Comparison of ENCODE assay signal across 16 mouse cellular contexts in the genomic region with DNA sequence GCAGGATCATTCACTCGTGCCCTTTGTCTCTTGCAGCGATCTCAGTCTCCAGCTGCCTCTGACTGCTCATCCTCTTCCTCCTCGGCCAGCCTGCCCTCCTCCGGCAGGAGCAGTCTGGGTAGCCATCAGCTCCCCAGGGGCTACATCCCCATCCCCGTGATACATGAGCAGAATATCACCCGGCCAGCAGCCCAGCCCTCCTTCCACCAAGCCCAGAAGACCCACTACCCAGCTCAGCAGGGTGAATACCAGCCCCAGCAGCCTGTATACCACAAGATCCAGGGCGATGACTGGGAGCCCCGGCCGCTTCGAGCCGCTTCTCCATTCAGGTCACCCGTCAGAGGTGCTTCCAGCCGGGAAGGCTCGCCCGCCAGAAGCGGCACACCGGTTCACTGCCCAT. TPM values are rescaled to one million over a fixed set of nuclear protein-coding genes. Genes with fewer than 3 reads are reported as not detected.
DNase-seq lines count a peak whose midpoint lies in the region; ATAC-seq lines count a peak whose summit lies in the region.
"Had no signal": no experiment of that assay in that cellular context is flagged by ENCODE, and none has a peak within 500 bp of the region (broad histone marks: within the 10 kb centered on the region; RNA-seq: fewer than 3 reads in every experiment).

No protein-coding gene starts in this region.

- peaks cover 61% of the 10 kb centered on the region for H3K4me1 ChIP-seq in heart, embryonic 11.5 days (ENCODE audit: control insufficient read depth, insufficient read depth, low read length)
- H3K4me1 ChIP-seq in limb, embryonic 15.5 days, result peaks cover 18% of the 10 kb centered on the region
- H3K4me1 ChIP-seq in limb, embryonic 10.5 days, result peaks cover 16% of the 10 kb centered on the region
- H3K4me1 ChIP-seq in brown adipose tissue, adult 24 weeks (ENCODE audit: control insufficient read depth, insufficient read depth, insufficient read length, low read length), result peaks cover 52% of the 10 kb centered on the region
- peaks cover 67% of the 10 kb centered on the region for H3K4me1 ChIP-seq in heart, embryonic 16.5 days (ENCODE audit: control insufficient read depth, insufficient read depth, low read length)

- no peak overlapping the region for H3K4me3 ChIP-seq in heart, embryonic 11.5 days (ENCODE audit: low read depth, low read length)
- H3K4me3 ChIP-seq in limb, embryonic 15.5 days, result no peak overlapping the region
- no peak overlapping the region for H3K4me3 ChIP-seq in limb, embryonic 10.5 days
- no peak overlapping the region for H3K4me3 ChIP-seq in brown adipose tissue, adult 24 weeks (ENCODE audit: insufficient read depth, low read depth, low read length)
- no peak overlapping the region for H3K4me3 ChIP-seq in heart, embryonic 16.5 days (ENCODE audit: low read length)
- H3K4me3 ChIP-seq: erythroblast, embryonic 14.5 days; limb, embryonic 13.5 days had no signal

- H3K9ac ChIP-seq in heart, embryonic 11.5 days (ENCODE audit: low read depth, low read length), result 0 out of 2 replicates have a peak overlapping the region, but pooled peaks have one; percentile 44
- H3K9ac ChIP-seq in limb, embryonic 15.5 days, result no peak overlapping the region
- no peak overlapping the region for H3K9ac ChIP-seq in heart, embryonic 16.5 days (ENCODE audit: low read length)
- H3K9ac ChIP-seq: limb, embryonic 13.5 days; liver, postnatal 0 days had no signal

- no peaks in the 10 kb centered on the region for H3K9me3 ChIP-seq in heart, embryonic 11.5 days (replicated peaks; ENCODE audit: control insufficient read depth, low read length)
- no peaks in the 10 kb centered on the region for H3K9me3 ChIP-seq in limb, embryonic 15.5 days
- no peaks in the 10 kb centered on the region for H3K9me3 ChIP-seq in limb, embryonic 10.5 days (replicated peaks)
- H3K9me3 ChIP-seq in heart, embryonic 16.5 days (replicated peaks; ENCODE audit: control insufficient read depth, low read length), result no peaks in the 10 kb centered on the region
- H3K9me3 ChIP-seq: limb, embryonic 13.5 days had no signal

- H3K36me3 ChIP-seq in heart, embryonic 11.5 days (ENCODE audit: control insufficient read depth, insufficient read depth, low read length), result peaks cover 24% of the 10 kb centered on the region
- peaks cover 57% of the 10 kb centered on the region for H3K36me3 ChIP-seq in limb, embryonic 15.5 days
- H3K36me3 ChIP-seq in limb, embryonic 10.5 days, result peaks cover 65% of the 10 kb centered on the region
- peaks cover 50% of the 10 kb centered on the region for H3K36me3 ChIP-seq in heart, embryonic 16.5 days (ENCODE audit: control insufficient read depth, insufficient read depth)

- H3K27me3 ChIP-seq in heart, embryonic 11.5 days (ENCODE audit: control insufficient read depth, insufficient read depth, low read length), result no peaks in the 10 kb centered on the region
- no peaks in the 10 kb centered on the region for H3K27me3 ChIP-seq in limb, embryonic 15.5 days
- no peaks in the 10 kb centered on the region for H3K27me3 ChIP-seq in limb, embryonic 10.5 days (ENCODE audit: low read depth, poor library complexity, severe bottlenecking)
- no peaks in the 10 kb centered on the region for H3K27me3 ChIP-seq in heart, embryonic 16.5 days (ENCODE audit: control insufficient read depth, insufficient read depth, low read length)
- H3K27me3 ChIP-seq: limb, embryonic 13.5 days had no signal

- no peak for ATAC-seq in heart, embryonic 11.5 days (replicated peaks; ENCODE audit: insufficient number of reproducible peaks, low FRiP score, low TSS enrichment)
- no peak for ATAC-seq in limb, embryonic 15.5 days (ENCODE audit: insufficient number of reproducible peaks, low FRiP score, low TSS enrichment, low read depth)
- no peak for ATAC-seq in heart, embryonic 16.5 days (replicated peaks; ENCODE audit: extremely low read depth, insufficient read depth, low FRiP score)
- ATAC-seq: liver, postnatal 0 days had no signal

- 78% methylated on average over 17 of the region's 17 CpGs for WGBS in heart, embryonic 11.5 days (ENCODE audit: insufficient replicate concordance)
- 88% methylated on average over 17 of the region's 17 CpGs for WGBS in limb, embryonic 15.5 days
- 90% methylated on average over 17 of the region's 17 CpGs for WGBS in limb, embryonic 10.5 days
- WGBS in heart, embryonic 16.5 days, result 79% methylated on average over 17 of the region's 17 CpGs

- DNase-seq in heart, adult 18-20 months, result no peak
- DNase-seq in limb, embryonic 10.5 days (ENCODE audit: low spot score), result no peak
- no peak for DNase-seq in spleen, postnatal 10 days (ENCODE audit: low spot score in 2 of 2)
- DNase-seq in embryo, embryonic 11 days, result no peak
- DNase-seq: adrenal gland, postnatal 10 days; cerebellum, adult 9-11 months; gastrocnemius, postnatal 14 days; liver, postnatal 0 days; midbrain, embryonic 14.5 days; right cerebral cortex, postnatal 25 days had no signal

- peak overlapping the region; percentile 37 for H3K27ac ChIP-seq in heart, embryonic 11.5 days (ENCODE audit: low read depth, low read length)
- H3K27ac ChIP-seq in limb, embryonic 15.5 days, result 0 out of 2 replicates have a peak overlapping the region, but pooled peaks have one; percentile 59
- H3K27ac ChIP-seq in limb, embryonic 10.5 days, result no peak overlapping the region
- H3K27ac ChIP-seq in brown adipose tissue, adult 24 weeks (replicated peaks; ENCODE audit: low read depth, low read length), result peak overlapping the region; percentile 95
- peak overlapping the region; percentile 75 for H3K27ac ChIP-seq in heart, embryonic 16.5 days (ENCODE audit: low read length)
- H3K27ac ChIP-seq: limb, embryonic 13.5 days had no signal

- no peak overlapping the region for H3K4me2 ChIP-seq in heart, embryonic 11.5 days
- no peak overlapping the region for H3K4me2 ChIP-seq in limb, embryonic 15.5 days
- no peak overlapping the region for H3K4me2 ChIP-seq in heart, embryonic 16.5 days (ENCODE audit: low read depth, low read length)
- H3K4me2 ChIP-seq: limb, embryonic 13.5 days had no signal

RNA-seq across cellular contexts. Expression of a gene that starts 18.4 kb away (rescaled TPM):
- 20.6 and 21.1 TPM in 2 replicates for polyA plus RNA-seq in heart, embryonic 11.5 days (2014; fragmentation: Nextera tagmentation; extraction: Ambion mirVana)
- total RNA-seq in heart, adult 18-20 months (2021), result 100 to 1,000 TPM; 298 to 330 TPM
- 21.8 and 23.0 TPM in 2 replicates for polyA plus RNA-seq in limb, embryonic 15.5 days (2015; fragmentation: Nextera tagmentation; extraction: Ambion mirVana)
- polyA plus RNA-seq in limb, embryonic 10.5 days (2016; fragmentation: Nextera tagmentation; extraction: Ambion mirVana), result 9.3 TPM in 2 replicates
- polyA plus RNA-seq in brown adipose tissue, adult 24 weeks (2012; ENCODE audit: insufficient read depth, insufficient read length, missing spikeins), result 29.2 and 37.5 TPM in 2 replicates
- polyA plus RNA-seq in heart, embryonic 16.5 days (2015; fragmentation: Nextera tagmentation; extraction: Ambion mirVana), result 22.7 and 25.9 TPM in 2 replicates
